ENCODE assay signal across 7 mouse cellular contexts in the genomic region with DNA sequence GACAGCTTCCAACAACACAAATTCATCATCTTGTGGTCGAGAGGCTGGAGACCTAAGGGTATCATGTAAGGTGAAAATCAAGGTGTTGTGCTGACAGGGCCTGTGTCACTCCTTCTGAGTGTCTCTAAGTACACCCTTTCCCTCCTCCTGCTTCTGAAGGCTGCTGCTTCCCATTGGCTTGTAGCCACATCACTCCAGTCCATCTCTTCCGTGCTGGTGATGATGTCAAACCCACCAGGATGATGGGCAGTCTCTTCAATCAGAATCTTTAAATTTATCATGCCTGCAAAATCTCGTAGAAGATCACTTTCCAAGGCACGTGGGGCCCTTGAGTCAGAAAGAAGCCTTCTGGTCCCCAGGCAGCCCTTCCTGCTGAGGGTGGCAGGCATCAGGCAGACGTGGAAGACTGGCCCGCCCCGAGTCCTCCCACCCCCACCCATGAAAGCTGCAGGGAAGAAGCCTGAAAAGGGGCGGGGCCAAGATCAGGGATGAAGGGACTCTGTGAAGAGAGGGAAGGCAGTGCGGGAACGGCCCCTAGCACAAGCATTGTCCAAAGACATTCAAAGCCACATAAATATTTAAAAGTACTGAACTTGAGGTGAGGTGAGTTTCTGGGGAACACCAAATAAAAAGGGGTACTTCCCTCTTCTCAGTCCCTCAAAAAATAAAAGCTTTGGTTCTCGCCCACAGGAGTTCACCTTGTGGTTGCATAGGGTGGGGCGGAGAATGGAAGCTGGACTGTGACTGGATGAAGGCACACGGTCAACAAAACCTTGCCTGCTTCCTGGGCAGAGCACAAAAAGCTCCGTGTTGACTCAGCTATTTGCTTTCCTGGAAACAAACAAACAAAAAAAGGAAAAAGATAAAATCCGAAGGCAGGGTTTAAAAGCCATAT.
DNase-seq lines count a peak whose midpoint lies in the region; ATAC-seq and TF ChIP-seq lines count a peak whose summit lies in the region.

No protein-coding gene starts in this region.

- no peak overlapping the region for H3K9ac ChIP-seq in ES-E14 (ENCODE audit: insufficient read depth, low read depth, low read length, poor library complexity, severe bottlenecking)
- no peak overlapping the region for H3K9ac ChIP-seq in intestine, postnatal 0 days (ENCODE audit: low read depth, low read length)

- peak overlapping the region; percentile 43 for H3K4me2 ChIP-seq in intestine, postnatal 0 days (replicated peaks; ENCODE audit: low read depth)

- no peaks in the 10 kb centered on the region for H3K27me3 ChIP-seq in embryonic facial prominence, embryonic 10.5 days (replicated peaks; ENCODE audit: low read depth, poor library complexity, severe bottlenecking)
- H3K27me3 ChIP-seq in intestine, postnatal 0 days (replicated peaks; ENCODE audit: control insufficient read depth, insufficient read depth, low read length): no peaks in the 10 kb centered on the region

- no peak for TF ChIP-seq CTCF in intestine, postnatal 0 days (IDR thresholded peaks at IDR 0.05; ENCODE audit: low read depth)

- 38% methylated on average over 15 of the region's 15 CpGs for WGBS in embryonic facial prominence, embryonic 10.5 days
- WGBS in intestine, postnatal 0 days: 17% methylated on average over 15 of the region's 15 CpGs

- H3K4me1 ChIP-seq in ES-E14 (ENCODE audit: control insufficient read depth in 2 of 2, insufficient read depth in 2 of 2, low read length in 2 of 2, poor library complexity in 1 of 2): peaks cover 6% of the 10 kb centered on the region in 2 experiments; a peak in 3 of 4 replicates
- H3K4me1 ChIP-seq in embryonic facial prominence, embryonic 10.5 days: peaks cover 35% of the 10 kb centered on the region
- no peaks in the 10 kb centered on the region for H3K4me1 ChIP-seq in intestine, postnatal 0 days (replicated peaks; ENCODE audit: control insufficient read depth, insufficient read depth, low read length)

- ATAC-seq in intestine, postnatal 0 days: no peak
- no peak for ATAC-seq in megakaryocyte-erythroid progenitor cell, adult 5-6 weeks (replicated peaks; ENCODE audit: low FRiP score, low TSS enrichment, poor library complexity, severe bottlenecking)

- H3K9me3 ChIP-seq in ES-E14 (ENCODE audit: control insufficient read depth, insufficient read depth, low read depth, low read length): no peaks in the 10 kb centered on the region
- no peaks in the 10 kb centered on the region for H3K9me3 ChIP-seq in embryonic facial prominence, embryonic 10.5 days
- H3K9me3 ChIP-seq in intestine, postnatal 0 days (ENCODE audit: control insufficient read depth): no peaks in the 10 kb centered on the region

- DNase-seq in ES-E14 (ENCODE audit: low read depth, low spot score): peak; percentile 59
- DNase-seq in embryonic facial prominence, embryonic 10.5 days (ENCODE audit: low spot score): peak; percentile 27
- peak; percentile 21 for DNase-seq in lung, postnatal 25 days (ENCODE audit: low spot score)
- no peak for DNase-seq in cerebellum, adult 11 months
- DNase-seq in adrenal gland, adult (ENCODE audit: inconsistent age in 2 of 2, low spot score in 1 of 2): no peak

- no peaks in the 10 kb centered on the region for H3K36me3 ChIP-seq in ES-E14 (ENCODE audit: control insufficient read depth, insufficient read depth, low read length, poor library complexity, severe bottlenecking)
- no peaks in the 10 kb centered on the region for H3K36me3 ChIP-seq in embryonic facial prominence, embryonic 10.5 days (replicated peaks)
- no peaks in the 10 kb centered on the region for H3K36me3 ChIP-seq in intestine, postnatal 0 days (ENCODE audit: control insufficient read depth, insufficient read depth)

- H3K27ac ChIP-seq in ES-E14 (ENCODE audit: insufficient read depth, low read depth, low read length, poor library complexity, severe bottlenecking): no peak overlapping the region
- H3K27ac ChIP-seq in embryonic facial prominence, embryonic 10.5 days (replicated peaks): peak overlapping the region; percentile 5; the same call in 1 of the 2 replicates
- H3K27ac ChIP-seq in intestine, postnatal 0 days (ENCODE audit: low read depth, low read length): no peak overlapping the region

- in situ Hi-C loops in ES-E14 (cut with MboI; ENCODE audit: low sequenced_read_pairs in 2 of 2, unreplicated experiment in 2 of 2): loop anchor here (10.0 to 25.0 kb wide), 2 partner anchors 451 to 463 kb away; partner anchors contain the start of gene Bod1 (in 1 of the 2)

- no peak overlapping the region for H3K4me3 ChIP-seq in ES-E14 (ENCODE audit: insufficient read depth in 1 of 2, low read depth in 1 of 2, low read length in 2 of 2, poor library complexity in 1 of 2, severe bottlenecking in 1 of 2)
- no peak overlapping the region for H3K4me3 ChIP-seq in embryonic facial prominence, embryonic 10.5 days
- no peak overlapping the region for H3K4me3 ChIP-seq in intestine, postnatal 0 days (ENCODE audit: low read depth, low read length)

TF ChIP-seq in ES-E14, 5 proteins besides CTCF, POLR2A, EP300 and RAD21:
- TF ChIP-seq MAFK (IDR thresholded peaks at IDR 0.05; ENCODE audit: insufficient read depth, low read depth, low read length) (no peak), CHD2 (IDR thresholded peaks at IDR 0.05; ENCODE audit: low read depth, low read length) (no peak), ZNF384 (IDR thresholded peaks at IDR 0.05; ENCODE audit: low read depth, low read length) (no peak), HCFC1 (IDR thresholded peaks at IDR 0.05; ENCODE audit: borderline replicate concordance, insufficient read depth, low read length) (no peak), ZC3H11A (IDR thresholded peaks at IDR 0.05; ENCODE audit: borderline replicate concordance, low read depth, low read length) (no peak)
TF ChIP-seq in ES-E14: peak in this region for 0.

Comparison
In these comparisons a context has a peak if more than half of its experiments do, and no peak if none do; other contexts are left out.
1. DNase-seq: peak in ES-E14 (single experiment), embryonic facial prominence, embryonic 10.5 days (single experiment) and lung, postnatal 25 days (single experiment); none in cerebellum, adult 11 months (single experiment) and adrenal gland, adult (0 of 2).